Mouse (Mus musculus) lung, adult 2 months (tissue): ENCODE measurements around the gene Dcdc2a.

Experiments used
- CTCF ChIP-seq: fragments of 200-500 bp; IDR thresholded peaks from 2 replicates; pipeline ENCODE4 v1.5.1; 2011; ENCODE audit warnings: mild to moderate bottlenecking, low read length, control low read depth; ENCODE audit not compliant: insufficient read depth
- POLR2A ChIP-seq: fragments of 200-500 bp; IDR thresholded peaks from 2 replicates; pipeline ENCODE4 v1.6.1; 2011; ENCODE audit warnings: low read depth, mild to moderate bottlenecking, control low read depth, low read length, borderline replicate concordance; ENCODE audit errors: extremely low read depth

DNA sequence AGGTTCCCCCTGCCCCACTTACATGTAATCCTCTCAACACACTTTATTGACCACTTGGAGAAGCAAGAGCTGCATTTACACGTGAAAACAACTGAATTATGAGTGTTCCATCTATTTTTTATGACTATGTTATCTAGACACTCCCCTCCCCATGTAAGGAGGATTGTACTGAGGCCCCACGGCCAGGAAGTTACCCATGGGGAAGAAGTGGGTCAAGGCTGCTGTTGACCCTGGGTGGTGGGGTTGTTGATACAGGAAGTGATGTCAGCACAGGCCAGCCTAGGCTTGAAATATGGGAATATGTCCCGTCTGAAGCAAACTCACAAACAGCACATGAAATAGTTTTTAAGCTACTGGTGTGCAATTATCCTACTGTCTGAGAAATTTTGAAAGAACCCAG, 144.1 kb downstream of the Dcdc2a start:
- no peak for TF ChIP-seq CTCF
- no peak for TF ChIP-seq POLR2A
